Mouse (Mus musculus) left cerebral cortex, adult 18-20 months (tissue): ENCODE measurements at regions not wholly inside any gene's neighbourhood (a gene's known extent, or its start where the extent isn't known, plus 50 kb on each side); places are given as distances from the start of the nearest gene placed in this dataset.

Experiments
- DNase-seq, 2 experiments: peaks; one replicate each; pipeline ENCODE4 v3.0.0; 2021 to 2022; ENCODE audit warnings: low spot score in 2 of 2, mixed read lengths in 1 of 2

DNA sequence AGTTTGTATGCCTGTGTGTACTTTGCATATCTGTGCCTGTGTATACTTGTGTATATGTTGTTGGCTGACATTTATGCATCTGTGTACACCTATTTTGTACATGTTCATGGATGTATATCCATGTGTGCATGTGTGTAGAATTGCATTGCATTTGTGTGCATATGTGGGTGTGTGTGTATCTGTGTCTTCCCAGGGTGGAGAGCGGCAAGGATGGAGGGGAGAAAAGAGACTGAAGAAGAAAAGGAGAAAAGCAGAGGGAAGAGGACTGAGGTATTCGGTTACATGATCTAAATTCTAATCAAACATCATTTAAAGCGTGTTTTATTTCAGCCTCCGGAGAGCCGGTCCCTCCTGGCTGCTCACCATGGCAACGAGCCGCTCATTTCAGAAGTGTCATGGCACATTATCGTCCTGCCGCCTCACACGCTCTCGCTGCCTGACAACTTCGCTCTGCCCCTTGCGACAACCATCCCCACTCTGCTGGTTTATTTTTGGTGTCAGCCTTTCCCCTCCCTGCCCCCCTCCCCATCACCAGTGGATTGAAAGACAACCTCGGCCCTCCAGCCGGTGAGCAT is 58.6 kb downstream of the Mrm1 start:
- DNase-seq: peak; percentile 44 to 81

DNA sequence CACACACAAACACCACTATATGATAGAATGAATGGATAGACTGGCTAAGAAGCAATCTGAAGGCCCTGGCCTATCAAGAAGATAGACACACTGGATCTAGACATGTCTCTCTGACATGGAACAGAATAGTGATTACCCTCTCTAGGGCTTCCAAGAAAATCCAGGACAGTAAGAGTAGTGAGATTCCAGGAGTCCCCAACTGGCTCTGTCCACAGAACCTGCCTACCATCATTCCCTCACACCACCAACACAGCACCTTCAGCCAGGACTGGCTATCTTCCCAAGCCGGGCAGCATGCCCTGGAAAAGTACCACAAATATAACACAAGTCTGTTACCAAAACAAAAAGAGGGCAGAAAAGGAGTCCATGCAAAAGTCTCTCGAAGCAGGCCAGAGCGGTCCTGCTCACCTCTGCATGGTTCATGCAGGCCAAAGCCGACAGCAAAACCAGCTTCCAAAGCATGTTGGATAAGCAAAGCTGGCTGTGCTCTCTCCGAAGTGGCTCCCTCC is 59.8 kb downstream of the Mrm1 start:
- peak; percentile 70 to 82 for DNase-seq

DNA sequence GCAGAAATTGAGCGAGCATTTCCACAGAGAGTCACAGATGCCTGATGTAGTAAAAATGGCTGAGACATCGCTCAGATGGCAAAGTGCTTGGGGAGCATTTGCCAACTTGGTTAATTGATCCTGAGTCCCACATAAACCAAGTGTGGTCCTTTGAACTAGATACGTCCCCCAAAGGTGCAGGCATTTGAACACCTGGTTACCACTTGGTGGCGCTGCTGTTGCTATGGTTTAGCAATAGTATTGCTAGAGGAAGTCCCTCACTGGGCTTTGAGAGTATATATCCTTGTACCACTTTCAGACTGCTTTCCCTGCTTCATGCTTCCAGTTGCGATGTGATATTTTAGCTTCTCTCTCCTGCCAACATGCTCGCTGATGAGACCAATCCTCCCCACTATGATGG is 67.3 kb downstream of the Mrm1 start:
- DNase-seq: no peak

DNA sequence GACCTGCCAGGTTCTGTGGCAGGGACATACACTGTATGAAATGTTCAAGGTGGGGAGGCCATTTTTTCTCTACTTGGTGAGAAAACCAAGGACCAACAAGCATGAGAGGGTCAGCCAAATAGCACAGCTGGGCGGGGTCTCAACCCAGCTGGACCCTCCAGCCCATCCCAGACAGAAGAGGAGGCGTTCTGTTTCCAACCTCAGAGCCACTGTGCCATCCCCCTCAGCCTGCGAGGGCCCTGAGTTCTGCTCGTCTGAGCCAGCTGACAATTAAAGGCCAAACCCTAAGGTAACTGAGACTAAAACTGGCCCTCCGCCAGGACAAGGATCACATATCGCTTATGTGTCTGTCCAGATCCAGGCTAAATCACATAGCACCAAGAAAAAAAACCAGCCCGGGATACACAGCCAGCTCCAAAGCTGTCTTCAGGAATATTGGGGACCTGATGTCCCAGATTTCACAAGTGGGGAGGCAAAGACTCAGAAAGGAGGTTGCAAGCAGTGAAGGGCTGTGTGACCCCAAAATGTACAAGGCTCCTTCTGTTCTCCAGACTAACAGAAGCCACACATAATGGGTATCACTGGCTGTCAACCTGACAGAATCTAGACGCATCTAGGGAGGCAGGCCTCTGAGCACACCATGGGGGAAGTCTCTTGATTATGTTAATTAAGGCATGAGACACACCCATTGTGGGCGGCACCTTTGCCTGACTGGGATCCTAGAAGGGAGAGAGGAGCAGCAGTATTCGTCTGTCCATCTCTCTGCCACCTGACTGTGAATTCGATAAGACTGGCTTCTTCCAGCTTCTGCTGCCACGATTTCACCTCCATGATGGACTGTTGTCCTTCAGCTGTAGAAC is 69.6 kb downstream of the Mrm1 start:
- no peak for DNase-seq

DNA sequence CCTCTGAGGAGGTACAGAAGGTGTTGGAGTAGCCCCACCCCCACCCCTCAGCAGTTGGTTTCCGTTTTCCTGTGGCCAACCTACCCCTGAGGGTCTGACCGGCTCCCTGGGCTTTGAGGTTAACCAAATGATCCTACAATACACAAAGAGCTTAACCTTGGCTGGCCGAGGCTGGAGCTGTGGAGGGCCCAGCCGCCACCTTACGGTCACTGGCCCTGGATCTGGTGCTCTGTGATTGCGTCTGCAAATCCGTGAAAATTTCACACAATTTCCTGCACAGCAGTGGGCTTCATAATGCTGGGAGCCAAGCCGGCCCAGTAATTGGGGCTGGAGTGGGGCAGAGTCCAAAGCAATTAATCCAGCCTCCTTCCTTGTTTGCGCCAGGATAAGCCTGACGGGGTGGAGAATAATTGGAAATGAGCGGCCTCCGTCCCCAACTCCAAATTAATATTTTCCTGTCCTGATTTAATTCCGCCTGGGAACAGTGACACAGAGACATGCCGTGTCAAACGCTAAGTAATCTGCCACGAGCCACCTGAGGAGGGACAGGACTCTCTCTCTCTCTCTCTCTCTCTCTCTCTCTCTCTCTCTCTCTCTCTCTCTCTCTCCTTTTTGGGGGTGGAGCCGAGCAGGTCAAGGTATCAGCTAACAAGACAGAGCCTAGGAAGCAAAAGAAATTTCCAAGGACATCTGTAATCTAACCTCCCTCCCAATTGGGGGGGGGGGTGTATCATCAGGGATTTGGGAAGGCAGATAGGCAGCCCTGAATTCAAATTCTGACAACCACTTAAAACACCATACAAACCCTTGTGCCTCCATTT is 80.3 kb downstream of the Mrm1 start:
- no peak for DNase-seq

DNA sequence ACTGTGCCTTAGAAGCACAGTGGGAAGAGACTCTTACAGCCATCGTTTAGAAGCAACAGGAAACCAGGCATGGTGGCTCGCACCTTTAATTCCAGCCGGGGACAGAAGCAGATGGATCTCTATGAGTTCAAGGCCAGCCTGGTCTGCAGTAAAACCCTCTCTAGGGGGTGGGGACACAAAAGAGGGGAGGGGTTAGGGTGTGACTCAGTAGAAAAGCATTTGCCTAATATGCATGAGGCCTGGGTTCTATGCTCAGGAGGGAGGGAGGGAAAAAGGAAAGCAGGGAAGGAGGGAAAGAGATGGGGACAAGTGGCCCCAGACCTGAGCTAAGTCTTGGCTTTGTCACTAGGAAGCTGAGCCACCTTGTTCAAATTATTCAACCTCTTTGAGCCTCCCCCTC is 81.2 kb downstream of the Mrm1 start:
- DNase-seq: no peak

DNA sequence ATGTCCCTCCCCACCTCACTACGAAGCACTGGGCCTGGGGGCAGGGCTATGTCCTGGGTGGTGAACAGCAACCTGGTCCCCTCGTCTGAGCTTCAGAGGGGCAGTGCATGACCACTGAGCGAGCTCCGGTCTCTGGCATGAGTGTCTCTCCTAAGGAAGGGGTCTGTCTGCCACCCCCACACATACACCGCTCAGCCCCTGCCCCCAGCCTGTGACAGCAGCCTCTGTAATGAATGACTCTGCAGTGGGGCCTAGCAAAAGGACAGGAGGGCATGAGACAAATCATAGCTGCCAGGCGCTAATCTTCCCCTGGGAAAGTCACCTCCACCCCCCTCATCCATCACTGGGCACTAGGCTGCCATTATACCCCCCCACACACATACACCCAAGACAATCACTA is 87.4 kb downstream of the Mrm1 start:
- DNase-seq: no peak

DNA sequence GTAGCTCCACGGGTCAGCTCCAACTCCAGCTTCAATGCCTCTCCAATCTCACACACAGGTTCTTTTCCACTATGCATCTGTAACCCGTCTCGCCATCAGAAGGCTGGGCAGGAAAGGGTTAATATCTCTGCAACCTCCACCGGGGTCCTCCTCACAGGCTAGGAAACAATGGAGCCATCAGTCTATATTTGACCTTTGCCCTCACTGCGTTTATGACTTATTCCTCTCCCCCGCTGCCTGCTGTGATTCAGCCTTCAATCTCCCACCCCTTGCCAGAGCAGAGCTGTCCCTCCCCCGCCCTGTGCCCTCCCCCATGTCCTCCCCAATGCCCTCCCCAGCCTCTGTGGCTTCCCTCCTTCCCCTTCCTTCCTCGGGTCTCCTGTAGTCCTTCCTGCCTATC is 89.1 kb downstream of the Mrm1 start:
- no peak for DNase-seq

DNA sequence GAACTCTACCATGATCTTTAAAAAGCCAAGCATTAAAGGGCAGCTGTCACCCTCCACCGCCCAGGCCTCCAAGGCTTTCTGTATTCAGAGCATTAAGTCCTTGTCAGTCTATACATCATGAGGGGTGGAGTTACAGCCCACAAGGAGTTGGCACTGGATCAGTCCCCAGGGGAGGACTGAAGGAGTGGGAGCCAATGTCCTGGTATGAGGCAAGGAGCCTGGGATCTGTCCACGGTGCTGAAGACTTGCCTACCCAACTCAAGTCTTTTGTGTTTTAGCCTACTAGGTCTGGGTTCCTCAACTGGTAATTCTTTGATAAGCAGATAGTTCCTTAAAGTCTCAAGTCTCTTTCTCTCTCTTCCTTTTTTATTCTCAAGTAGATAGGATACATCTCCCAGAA is 90.1 kb downstream of the Mrm1 start:
- DNase-seq: no peak

DNA sequence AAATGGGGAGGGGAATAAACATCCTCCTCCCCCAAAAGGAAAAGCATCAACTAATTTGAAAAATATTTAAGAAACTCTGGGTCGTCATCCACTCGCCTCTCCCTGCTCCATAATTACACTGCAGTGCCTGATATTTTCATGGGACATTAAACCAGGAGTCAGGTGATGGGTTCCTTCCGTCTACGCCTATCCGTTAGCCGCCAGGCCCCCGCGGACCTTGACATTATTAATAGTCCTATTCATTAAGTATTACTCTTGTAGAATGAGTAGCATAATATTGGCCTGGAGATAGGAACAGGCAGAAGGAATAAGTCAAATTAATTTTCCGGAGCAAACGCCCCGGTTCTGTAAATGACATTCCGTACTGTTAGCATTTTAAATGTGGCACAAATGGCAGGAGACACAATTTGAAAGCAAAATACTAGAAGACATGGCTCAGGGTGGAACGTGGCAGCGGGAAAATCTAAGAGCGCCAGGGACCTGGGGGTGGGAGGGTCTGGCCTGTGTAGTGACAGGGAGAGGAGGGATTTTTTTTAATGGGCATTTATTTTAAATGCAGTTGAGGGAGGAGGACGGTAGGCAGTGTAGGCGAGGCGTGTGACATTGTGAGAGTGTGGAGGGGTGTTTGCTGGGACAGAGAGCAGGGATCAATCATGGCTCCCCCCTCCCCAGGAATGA is 93.2 kb downstream of the Mrm1 start:
- no peak for DNase-seq

DNA sequence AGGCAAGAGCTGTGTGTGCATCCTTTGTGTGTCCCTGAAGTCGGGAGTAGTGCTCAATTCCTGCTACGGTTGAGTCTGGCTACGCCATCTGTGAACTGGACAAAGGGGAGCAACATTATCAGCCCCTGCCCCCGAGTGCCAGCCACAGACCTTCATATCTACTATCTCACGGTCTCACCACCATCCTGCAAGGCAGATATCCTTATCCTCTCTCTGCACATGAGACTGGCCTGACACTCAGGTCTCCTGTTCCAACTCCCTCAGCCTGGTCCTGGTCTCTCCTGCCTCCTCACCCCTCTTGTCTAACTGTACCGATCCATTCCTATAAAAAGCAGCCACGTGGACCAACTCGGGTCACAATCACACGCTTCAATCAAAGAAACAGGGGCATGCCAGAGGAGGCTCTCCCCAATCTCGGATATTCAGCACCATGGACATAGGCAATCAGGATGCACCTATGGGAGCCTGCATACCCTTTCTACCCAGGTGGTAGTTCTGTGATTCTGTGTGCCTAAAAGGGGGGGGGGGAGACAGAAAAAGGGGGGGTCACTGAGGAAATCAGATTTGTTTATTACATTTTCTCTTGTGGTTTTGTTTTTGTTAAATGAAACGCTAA is 94.0 kb downstream of the Mrm1 start:
- no peak for DNase-seq

DNA sequence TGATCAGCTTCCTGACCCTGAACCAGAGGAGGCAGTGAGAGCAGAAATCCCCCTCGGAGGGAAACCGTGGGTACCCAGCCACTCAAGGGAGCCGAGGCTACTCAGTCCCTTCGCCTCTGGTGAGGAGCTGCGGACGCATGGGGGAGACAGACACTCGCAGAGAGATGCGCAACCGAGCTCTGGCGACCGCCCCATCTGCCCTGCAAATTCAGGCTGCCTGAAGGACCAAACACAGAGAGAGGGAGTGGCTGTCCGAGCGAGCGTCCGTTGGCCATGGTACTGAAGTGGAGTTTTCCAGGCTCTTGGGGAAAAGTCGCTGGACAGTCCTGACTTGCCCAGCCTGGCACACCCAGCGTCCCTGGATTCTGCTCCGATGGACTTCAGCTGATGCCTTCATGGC is 95.2 kb downstream of the Mrm1 start:
- peak; percentile 20 to 51 for DNase-seq

DNA sequence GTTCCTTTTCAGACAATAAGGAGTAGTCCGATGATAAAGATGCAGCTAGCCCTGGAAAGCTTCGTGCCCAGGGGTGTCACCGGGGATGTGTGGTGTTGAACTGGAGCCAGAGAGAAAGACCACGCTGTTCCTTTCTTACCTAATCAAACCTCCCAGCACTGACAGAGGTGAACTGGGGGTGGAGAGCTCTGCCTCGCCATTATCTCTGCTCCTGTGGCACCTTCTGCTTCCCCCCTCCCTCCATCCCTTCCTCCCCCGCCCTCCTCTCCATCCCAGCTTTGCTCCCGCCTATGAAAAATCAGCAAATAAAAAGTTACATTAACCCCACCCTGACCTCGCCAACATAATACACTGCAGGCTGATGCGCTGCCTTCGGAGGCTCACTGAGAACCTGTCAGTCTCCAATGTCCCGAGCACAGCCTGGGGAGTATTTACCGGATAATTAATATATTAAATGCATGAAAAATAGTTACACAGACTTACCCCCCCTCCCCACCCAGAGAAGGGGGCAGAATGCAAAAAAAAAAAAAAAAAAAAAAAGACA is 96.6 kb downstream of the Mrm1 start:
- DNase-seq: no peak

DNA sequence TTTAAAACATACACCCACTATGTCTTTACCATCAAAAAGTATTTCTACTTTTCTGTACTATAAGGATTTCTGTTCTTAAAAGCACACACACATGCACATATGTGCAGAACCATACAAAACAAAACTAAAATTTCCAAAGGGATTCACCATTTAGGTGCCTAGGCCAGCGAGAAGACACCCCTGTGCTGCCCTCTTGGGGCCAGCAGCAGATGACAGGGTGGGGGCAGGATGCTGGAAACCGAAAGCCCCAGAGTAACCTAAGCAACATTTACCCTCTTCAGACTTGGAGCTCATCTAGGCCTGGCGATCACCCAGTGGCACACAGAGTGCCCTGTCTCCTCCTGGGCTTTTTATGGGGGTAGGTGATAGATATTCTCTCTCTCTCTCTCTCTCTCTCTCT is 97.3 kb downstream of the Mrm1 start:
- DNase-seq: no peak

DNA sequence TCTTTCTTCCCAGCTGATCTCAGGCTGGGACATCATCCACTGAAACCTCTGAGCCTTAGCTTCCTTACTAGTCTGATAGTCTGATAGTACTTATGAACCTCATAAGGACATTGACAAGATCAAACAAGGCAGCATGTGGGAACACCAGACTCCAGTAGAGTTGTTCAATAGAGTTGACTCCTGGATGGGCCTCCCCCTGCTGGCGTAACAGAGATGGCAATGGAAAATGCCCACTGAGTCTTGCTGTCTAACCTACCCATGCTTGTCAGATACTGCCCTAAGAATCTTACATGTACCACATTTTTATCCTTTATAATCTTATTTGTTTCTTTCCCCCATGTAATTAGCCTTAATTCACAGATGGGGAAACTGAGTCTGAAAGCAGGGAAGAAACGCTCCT is 98.2 kb downstream of the Mrm1 start:
- no peak for DNase-seq

DNA sequence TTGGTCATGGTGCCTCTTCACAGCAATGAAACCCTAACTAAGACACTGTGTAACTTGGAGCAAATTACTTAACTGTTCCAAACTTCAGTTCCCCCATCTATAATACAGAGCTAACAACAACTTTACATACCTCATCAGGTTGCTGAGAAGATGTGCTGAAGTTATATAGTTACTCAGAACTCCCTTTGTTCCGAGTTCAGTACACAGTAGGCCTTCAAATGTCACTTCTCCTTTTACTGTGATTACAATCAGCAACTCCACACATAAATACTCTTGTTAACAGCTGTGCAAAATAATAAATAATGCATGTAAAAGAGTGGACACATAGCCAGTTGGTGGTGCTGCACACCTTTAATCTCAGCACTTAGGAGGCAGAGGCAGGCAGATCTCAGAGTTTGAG is 99.5 kb downstream of the Mrm1 start:
- DNase-seq: no peak

DNA sequence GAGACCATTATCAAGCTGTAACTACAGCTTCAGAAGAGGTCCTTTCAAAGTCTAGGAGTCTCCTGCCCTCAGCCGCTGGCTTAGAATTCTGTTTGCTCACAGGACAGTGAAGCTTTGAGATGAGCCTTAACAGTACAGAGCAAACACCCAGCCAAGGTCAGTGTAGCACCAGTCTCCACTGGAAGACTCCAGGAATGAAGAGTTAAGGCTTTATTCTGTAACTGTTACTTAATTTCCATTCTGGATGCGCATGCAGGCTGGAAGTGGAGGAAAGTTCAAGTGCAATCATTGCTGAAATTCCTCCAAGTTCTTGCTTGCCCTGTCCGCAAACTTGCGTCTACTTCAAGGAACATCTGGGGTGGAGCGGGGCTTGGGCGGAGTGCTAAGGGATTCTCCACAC is 106.6 kb downstream of the Mrm1 start:
- DNase-seq: no peak

DNA sequence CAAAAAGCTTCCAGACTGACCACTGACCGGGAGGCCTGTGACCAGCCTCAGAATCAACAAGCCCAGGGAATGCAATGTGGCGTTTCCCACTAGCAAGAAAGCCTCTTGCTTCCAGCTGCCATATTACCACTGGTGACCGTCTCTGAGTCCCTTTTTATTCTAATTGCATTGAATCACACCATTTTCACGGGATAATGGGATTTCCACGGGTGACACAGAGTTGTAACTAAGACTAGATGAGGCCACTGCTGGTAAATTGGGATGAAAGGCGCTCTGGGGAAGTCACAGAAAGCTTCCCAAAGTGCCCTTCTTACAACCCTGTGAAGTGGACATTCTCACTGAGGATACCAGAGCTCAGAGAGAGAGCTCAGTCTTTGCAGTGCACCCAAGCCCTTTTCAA is 107.4 kb downstream of the Mrm1 start:
- DNase-seq: no peak

DNA sequence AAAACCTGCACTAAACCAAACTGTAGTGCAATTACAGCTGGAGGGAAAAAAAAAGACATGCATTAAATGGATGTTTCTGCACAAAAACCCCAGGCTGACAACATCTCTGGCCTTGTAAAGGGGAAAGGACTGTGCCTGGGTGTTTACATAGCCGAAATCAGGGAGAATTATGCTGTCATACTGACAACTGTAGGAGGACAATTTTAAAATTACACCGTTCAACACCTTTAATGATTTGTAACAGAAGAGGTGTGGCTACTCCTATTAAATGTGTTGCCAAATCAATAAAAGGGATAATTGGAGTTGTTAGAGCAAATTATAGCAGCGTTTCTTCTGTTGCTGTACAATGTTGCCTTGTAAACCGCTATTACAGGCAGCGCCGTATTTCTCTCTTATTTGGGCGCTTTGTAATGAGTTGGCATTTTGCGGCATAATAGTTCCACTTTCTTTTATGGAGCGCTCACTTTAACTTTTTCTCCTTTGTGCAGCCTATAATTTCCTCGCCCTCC is 111.0 kb downstream of the Mrm1 start:
- DNase-seq: no peak

DNA sequence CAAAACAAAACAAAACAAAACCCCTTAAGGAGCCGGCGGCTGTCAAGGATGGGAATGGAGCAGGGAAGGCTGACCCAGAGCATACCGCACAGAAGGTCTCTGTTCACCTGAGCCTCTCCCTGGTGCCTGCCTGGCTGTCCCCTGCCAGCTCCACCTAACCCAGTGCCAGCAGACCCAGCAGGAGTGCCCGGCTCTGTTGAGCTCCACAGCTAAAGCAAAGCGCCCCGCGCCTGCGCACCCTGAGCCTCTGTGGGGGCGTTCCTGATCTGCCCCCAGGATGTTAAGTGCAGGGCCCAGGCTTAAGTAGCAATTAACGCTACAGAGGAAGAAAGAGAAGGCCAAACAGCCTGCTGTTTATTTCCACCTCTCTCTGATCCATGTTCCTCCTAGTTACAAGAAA is 111.5 kb downstream of the Mrm1 start:
- no peak for DNase-seq

DNA sequence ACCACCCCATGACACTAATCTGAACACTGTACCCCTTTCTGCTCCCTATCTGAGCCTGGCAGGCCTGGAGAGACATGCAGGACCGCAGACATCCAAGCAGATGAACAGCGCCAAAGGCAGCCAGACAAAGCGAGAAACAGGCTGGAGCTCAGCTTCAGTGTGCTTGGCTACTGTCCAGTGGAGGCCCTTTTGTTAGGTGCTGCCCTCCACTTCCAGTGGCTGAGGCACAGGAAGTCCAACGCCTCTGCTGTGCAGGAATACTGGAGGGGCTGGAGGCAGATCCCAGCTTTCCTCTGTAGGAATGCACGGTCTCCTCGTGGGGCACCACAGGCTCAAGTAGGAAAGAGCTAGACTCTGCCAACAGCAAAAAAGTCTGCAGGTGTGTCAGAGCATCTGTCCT is 112.6 kb downstream of the Mrm1 start:
- no peak for DNase-seq
